Mouse (Mus musculus): ENCODE measurements around the gene Tmed6. TPM values are rescaled to one million over a fixed set of nuclear protein-coding genes. Genes with fewer than 3 reads are reported as not detected.
"Not testable (repeated sequence)": the region's sequence is repeated elsewhere in the genome, so short reads cannot be mapped to it uniquely, and the experiment has no call there.

The Tmed6 gene
- polyA plus RNA-seq, 1 experiment from 2014 or later = 1.3 TPM

- under 1% methylated on average over 87 of the region's 88 CpGs for WGBS
- Histone ChIP-seq H3K9ac (peak within 1 kb of the TSS; percentile 80), H3K4me1 (peaks cover 20% of the 10 kb centered on the region), H3K4me3 (peak within 1 kb of the TSS; percentile 88), H3K9me3 (no peaks in the 10 kb centered on the region), H3K27ac (peak within 1 kb of the TSS; percentile 74), H3K4me2 (peak within 1 kb of the TSS; percentile 89), H3K27me3 (no peaks in the 10 kb centered on the region), H3K36me3 (peaks cover 47% of the 10 kb centered on the region)
- peak; percentile 94 for ATAC-seq (ENCODE audit: borderline replicate concordance, extremely low read depth, low FRiP score, low TSS enrichment)
Measured at GRCm38 (mm10) chr8:107056076-107056972, 9.1 kb downstream of the Tmed6 start, which contains the start of the genes Cog8 and Nip7. Gene Cog8, minus strand, starts transcription at chr8:107056689. Gene Nip7, plus strand, starts transcription at chr8:107056877.

- no peak for ATAC-seq (ENCODE audit: borderline replicate concordance, extremely low read depth, low FRiP score, low TSS enrichment)
Measured at GRCm38 (mm10) chr8:107052046-107052445, 13.4 kb downstream of the Tmed6 start.

GRCm38 (mm10) chr8:107049480-107049879, 16.0 kb downstream of the Tmed6 start:
- H3K4me1 ChIP-seq = peaks cover 15% of the 10 kb centered on the region
- no peak for ATAC-seq (ENCODE audit: borderline replicate concordance, extremely low read depth, low FRiP score, low TSS enrichment)
- no peak overlapping the region for H3K9ac ChIP-seq
- H3K27ac ChIP-seq = no peak overlapping the region
- H3K4me3 ChIP-seq = peak overlapping the region; percentile 83
- H3K36me3 ChIP-seq = peaks cover 75% of the 10 kb centered on the region
- no peaks in the 10 kb centered on the region for H3K9me3 ChIP-seq
- peak overlapping the region; percentile 87 for H3K4me2 ChIP-seq
- no peaks in the 10 kb centered on the region for H3K27me3 ChIP-seq
- 98% methylated on average over 4 of the region's 4 CpGs for WGBS

More at GRCm38 (mm10) chr8:107052046-107052445, 13.4 kb downstream of the Tmed6 start:
- Histone ChIP-seq H3K4me1 (peaks cover 22% of the 10 kb centered on the region), H3K9me3 (no peaks in the 10 kb centered on the region), H3K36me3 (peaks cover 52% of the 10 kb centered on the region), H3K4me3 (no peak overlapping the region), H3K27me3 (no peaks in the 10 kb centered on the region), H3K27ac (no peak overlapping the region), H3K4me2 (no peak overlapping the region), H3K9ac (no peak overlapping the region)
- 96% methylated on average over 8 of the region's 8 CpGs for WGBS

GRCm38 (mm10) chr8:107048061-107048941, 17.1 kb downstream of the Tmed6 start, which contains the start of gene Pdf:
Gene Pdf, minus strand, starts transcription at chr8:107048614.
- Histone ChIP-seq H3K9me3 (no peaks in the 10 kb centered on the region), H3K36me3 (peaks cover 78% of the 10 kb centered on the region), H3K4me2 (peak within 1 kb of the TSS; percentile 87), H3K4me1 (peaks cover 15% of the 10 kb centered on the region), H3K4me3 (peak within 1 kb of the TSS; percentile 83), H3K27me3 (no peaks in the 10 kb centered on the region), H3K27ac (peak within 1 kb of the TSS; percentile 94), H3K9ac (peak within 1 kb of the TSS; percentile 86)
- ATAC-seq (ENCODE audit: borderline replicate concordance, extremely low read depth, low FRiP score, low TSS enrichment) = peak; percentile 84
- WGBS = under 1% methylated on average over 87 of the region's 87 CpGs

GRCm38 (mm10) chr8:107046976-107047375, 18.5 kb downstream of the Tmed6 start:
- H3K27ac ChIP-seq = no peak overlapping the region
- 73% methylated on average over 5 of the region's 5 CpGs for WGBS
- H3K36me3 ChIP-seq = peaks cover 79% of the 10 kb centered on the region
- peaks cover 15% of the 10 kb centered on the region for H3K4me1 ChIP-seq
- no peak for ATAC-seq (ENCODE audit: borderline replicate concordance, extremely low read depth, low FRiP score, low TSS enrichment)
- peak overlapping the region; percentile 83; the same call in 1 of the 2 replicates for H3K4me3 ChIP-seq
- H3K27me3 ChIP-seq = no peaks in the 10 kb centered on the region
- H3K4me2 ChIP-seq = peak overlapping the region; percentile 87
- no peak overlapping the region for H3K9ac ChIP-seq
- H3K9me3 ChIP-seq = no peaks in the 10 kb centered on the region

GRCm38 (mm10) chr8:107045478-107045877, 20.0 kb downstream of the Tmed6 start:
- Histone ChIP-seq H3K4me1 (peaks cover 15% of the 10 kb centered on the region), H3K9me3 (no peaks in the 10 kb centered on the region), H3K4me3 (no peak overlapping the region), H3K9ac (no peak overlapping the region), H3K27ac (no peak overlapping the region), H3K36me3 (peaks cover 81% of the 10 kb centered on the region), H3K27me3 (no peaks in the 10 kb centered on the region), H3K4me2 (no peak overlapping the region)
- WGBS = 94% methylated on average over 6 of the region's 6 CpGs
- ATAC-seq (ENCODE audit: borderline replicate concordance, extremely low read depth, low FRiP score, low TSS enrichment) = no peak

GRCm38 (mm10) chr8:107040632-107041031, 24.8 kb downstream of the Tmed6 start:
- Histone ChIP-seq H3K4me2 (no peak overlapping the region), H3K27me3 (no peaks in the 10 kb centered on the region), H3K4me3 (no peak overlapping the region), H3K36me3 (peaks cover 81% of the 10 kb centered on the region), H3K9me3 (no peaks in the 10 kb centered on the region), H3K4me1 (no peaks in the 10 kb centered on the region), H3K27ac (no peak overlapping the region), H3K9ac (no peak overlapping the region)
- no peak for ATAC-seq (ENCODE audit: borderline replicate concordance, extremely low read depth, low FRiP score, low TSS enrichment)
- WGBS = 77% methylated on average over 7 of the region's 7 CpGs

GRCm38 (mm10) chr8:107036626-107037025, 28.8 kb downstream of the Tmed6 start:
- H3K4me1 ChIP-seq = peaks cover 16% of the 10 kb centered on the region
- H3K36me3 ChIP-seq = peaks cover 41% of the 10 kb centered on the region
- 67% methylated on average over 8 of the region's 8 CpGs for WGBS
- H3K9me3 ChIP-seq = no peaks in the 10 kb centered on the region
- no peak overlapping the region for H3K27ac ChIP-seq
- no peak overlapping the region for H3K9ac ChIP-seq
- no peak for ATAC-seq (ENCODE audit: borderline replicate concordance, extremely low read depth, low FRiP score, low TSS enrichment)
- H3K27me3 ChIP-seq = no peaks in the 10 kb centered on the region
- no peak overlapping the region for H3K4me3 ChIP-seq
- no peak overlapping the region for H3K4me2 ChIP-seq

- 80% methylated on average over 3 of the region's 3 CpGs for WGBS
- Histone ChIP-seq H3K4me3 (no peak overlapping the region), H3K27me3 (no peaks in the 10 kb centered on the region), H3K4me2 (no peak overlapping the region), H3K4me1 (peaks cover 16% of the 10 kb centered on the region), H3K36me3 (peaks cover 32% of the 10 kb centered on the region), H3K9ac (no peak overlapping the region), H3K27ac (no peak overlapping the region), H3K9me3 (no peaks in the 10 kb centered on the region)
- no peak for ATAC-seq (ENCODE audit: borderline replicate concordance, extremely low read depth, low FRiP score, low TSS enrichment)
Measured at GRCm38 (mm10) chr8:107035641-107036040, 29.8 kb downstream of the Tmed6 start.

- H3K9ac ChIP-seq; H3K4me3 ChIP-seq; H3K4me2 ChIP-seq; H3K9me3 ChIP-seq; H3K27ac ChIP-seq; H3K27me3 ChIP-seq; ATAC-seq (ENCODE audit: borderline replicate concordance, extremely low read depth, low FRiP score, low TSS enrichment): not testable (repeated sequence)
- peaks cover 16% of the 10 kb centered on the region for H3K4me1 ChIP-seq
- H3K36me3 ChIP-seq = peaks cover 14% of the 10 kb centered on the region; the same call in 1 of the 2 replicates
- 93% methylated on average over 2 of the region's 2 CpGs for WGBS
Measured at GRCm38 (mm10) chr8:107033609-107034008, 31.8 kb downstream of the Tmed6 start.

GRCm38 (mm10) chr8:107031577-107032090, 33.8 kb downstream of the Tmed6 start:
- H3K27me3 ChIP-seq = no peaks in the 10 kb centered on the region
- WGBS = 0% methylated on average over 37 of the region's 40 CpGs
- H3K36me3 ChIP-seq = peaks cover 6% of the 10 kb centered on the region; the same call in 1 of the 2 replicates
- H3K4me2 ChIP-seq = peak overlapping the region; percentile 79
- H3K9ac ChIP-seq = peak overlapping the region; percentile 94
- no peak; the same call in 1 of the 2 replicates for ATAC-seq (ENCODE audit: borderline replicate concordance, extremely low read depth, low FRiP score, low TSS enrichment)
- H3K4me3 ChIP-seq = peak overlapping the region; percentile 88
- peak overlapping the region; percentile 83 for H3K27ac ChIP-seq
- no peaks in the 10 kb centered on the region for H3K9me3 ChIP-seq
- H3K4me1 ChIP-seq = peaks cover 16% of the 10 kb centered on the region

Measured in lung, embryonic 15.5 days (tissue).